11 mouse cellular contexts compared by ENCODE assay signal in the genomic region with DNA sequence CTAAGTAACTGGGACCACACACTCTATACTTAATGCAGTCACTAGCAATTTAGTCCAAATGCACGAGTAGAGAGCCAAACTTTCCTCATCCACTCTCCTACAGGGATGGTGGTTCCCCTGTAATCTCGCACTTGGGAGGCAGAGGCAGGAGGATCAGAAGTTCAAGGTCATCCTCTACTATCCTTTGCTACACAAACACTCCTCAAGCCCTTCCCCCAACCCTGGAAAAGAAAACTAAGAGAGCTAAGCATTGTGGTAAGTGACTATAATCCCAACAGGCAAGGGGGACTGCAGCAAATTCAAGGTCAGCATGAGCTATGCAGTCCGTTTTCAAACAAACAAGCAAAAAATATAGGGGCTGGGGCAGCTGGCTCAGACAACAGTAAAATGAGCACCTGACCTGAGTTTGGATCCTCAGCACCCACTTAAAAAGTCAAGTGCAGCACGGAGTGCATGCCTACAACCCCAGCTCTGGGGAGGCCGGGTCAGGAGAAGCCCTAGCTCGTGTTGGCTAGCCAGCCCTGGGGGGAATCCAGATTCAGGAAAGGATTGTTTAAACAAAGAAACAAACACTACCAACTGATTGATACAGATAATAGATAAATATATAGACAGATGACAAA.
"Had no signal": no experiment of that assay in that cellular context is flagged by ENCODE, and none has a peak within 500 bp of the region (broad histone marks: within the 10 kb centered on the region; RNA-seq: fewer than 3 reads in every experiment).

No protein-coding gene starts in this region.

- H3K9ac ChIP-seq: kidney, embryonic 15.5 days; limb, embryonic 13.5 days; liver, embryonic 14.5 days; midbrain, embryonic 15.5 days; neural tube, embryonic 12.5 days had no signal

- DNase-seq: kidney, postnatal 25 days; left cerebral cortex, postnatal 4 days; thymus, postnatal 4 days had no signal

- H3K4me2 ChIP-seq: kidney, embryonic 15.5 days; limb, embryonic 13.5 days; midbrain, embryonic 11.5 days; midbrain, embryonic 15.5 days; neural tube, embryonic 12.5 days had no signal

- H3K36me3 ChIP-seq: midbrain, embryonic 15.5 days had no signal

- ATAC-seq: midbrain, embryonic 15.5 days had no signal

- H3K27ac ChIP-seq: kidney, embryonic 15.5 days; limb, embryonic 13.5 days; liver, embryonic 14.5 days; midbrain, embryonic 15.5 days; neural tube, embryonic 12.5 days; stomach, postnatal 0 days had no signal

- H3K27me3 ChIP-seq: kidney, embryonic 15.5 days; limb, embryonic 13.5 days; megakaryocyte, embryonic 14.5 days; midbrain, embryonic 15.5 days; neural tube, embryonic 12.5 days had no signal

- H3K9me3 ChIP-seq: kidney, embryonic 15.5 days; limb, embryonic 13.5 days; megakaryocyte, embryonic 14.5 days; midbrain, embryonic 15.5 days; neural tube, embryonic 12.5 days had no signal

- H3K4me3 ChIP-seq: kidney, embryonic 15.5 days; limb, embryonic 13.5 days; megakaryocyte, embryonic 14.5 days; midbrain, embryonic 15.5 days; neural tube, embryonic 12.5 days had no signal
